Mouse (Mus musculus) kidney, adult 2 months (tissue): Measurements from ENCODE around the gene Prpf8. TPM values are rescaled to one million over a fixed set of nuclear protein-coding genes. Genes with fewer than 3 reads are reported as not detected.

Source experiments
- DNase-seq: peaks from one replicate; pipeline ENCODE4 v3.0.0; 2021
- H3K27ac ChIP-seq: fragments of 200-500 bp; 2 replicates; pipeline ENCODE4 v1.5.1; 2012; ENCODE audit warnings: low read depth, low read length, control low read depth, inconsistent platforms; ENCODE audit not compliant: insufficient read depth
- H3K27me3 ChIP-seq: fragments of 200-500 bp; replicated peaks from 2 replicates; pipeline ENCODE4 v1.6.1; 2012; ENCODE audit warnings: mild to moderate bottlenecking, moderate library complexity, low read length, inconsistent platforms; ENCODE audit not compliant: control insufficient read depth, insufficient read depth
- H3K36me3 ChIP-seq: fragments of 200-500 bp; 2 replicates; pipeline ENCODE4 v1.6.1; 2012; ENCODE audit warnings: mild to moderate bottlenecking, moderate library complexity, low read length, inconsistent platforms; ENCODE audit not compliant: control insufficient read depth, insufficient read depth
- H3K4me1 ChIP-seq: fragments of 200-500 bp; 2 replicates; pipeline ENCODE4 v1.6.1; 2011; ENCODE audit warnings: low read length; ENCODE audit not compliant: control insufficient read depth, insufficient read depth
- H3K4me3 ChIP-seq: fragments of 200-500 bp; 2 replicates; pipeline ENCODE4 v1.5.1; 2011; ENCODE audit warnings: mild to moderate bottlenecking, low read depth, low read length, control low read depth; ENCODE audit not compliant: insufficient read depth
- CTCF ChIP-seq: fragments of 200-500 bp; conservative IDR thresholded peaks from 2 replicates; pipeline ENCODE4 v1.5.1; 2011; ENCODE audit warnings: low read depth, mild to moderate bottlenecking, control low read depth, low read length, moderate library complexity, mixed read lengths; ENCODE audit not compliant: insufficient read depth, insufficient read length
- POLR2A ChIP-seq: fragments of 200-500 bp; IDR thresholded peaks from one replicate; pipeline ENCODE4 v1.6.1; 2011; ENCODE audit warnings: low read depth, low read length, control low read depth
- WGBS: fragments of 180-500 bp; shearing (Covaris S2); methylation state at CpG from one replicate; pipeline ENCODE4 v1.1.7; 2018; 5-methylcytosine and 5-hydroxymethylcytosine counted together
- polyA plus RNA-seq: library from polyadenylated mRNA; depleted of rRNA; stranded (reverse); fragments of >200 nt; gene quantifications from 2 replicates; pipeline ENCODE4 v1.2.3, GENCODE M21; 2012

Prpf8 gene
- polyA plus RNA-seq, 1 experiment = 88.0 TPM

GRCm38 (mm10) chr11:75540710-75541581 is 54.3 kb downstream of the Prpf8 start:
- WGBS = 52% methylated on average over 19 of the region's 19 CpGs
- peak; percentile 39 for DNase-seq
- H3K27ac ChIP-seq = peak overlapping the region; percentile 33
- peaks cover 23% of the 10 kb centered on the region for H3K4me1 ChIP-seq
- H3K36me3 ChIP-seq = no peaks in the 10 kb centered on the region; the same call in 1 of the 2 replicates
- no peak overlapping the region for H3K4me3 ChIP-seq
- TF ChIP-seq POLR2A = no peak
- no peak for TF ChIP-seq CTCF
- H3K27me3 ChIP-seq = no peaks in the 10 kb centered on the region

DNA sequence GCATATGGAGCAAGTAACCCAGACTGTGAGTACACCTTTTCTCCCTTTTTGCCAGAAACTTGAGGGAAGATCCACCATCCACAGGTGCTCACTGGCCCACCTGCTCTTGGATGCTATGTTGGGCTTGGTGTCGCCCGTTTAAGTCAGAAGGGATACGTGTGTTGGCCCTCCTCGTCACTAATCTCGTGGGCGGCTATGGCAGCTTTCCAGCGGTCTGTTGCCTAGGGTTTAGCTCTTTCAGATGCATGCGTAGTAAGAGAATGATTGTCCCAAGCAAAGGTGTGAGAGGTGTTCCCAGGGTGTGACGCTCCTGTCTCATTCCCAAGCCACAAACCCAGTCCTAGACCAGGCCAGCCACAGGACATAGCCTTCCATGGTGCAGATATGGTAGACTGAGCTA is 58.1 kb downstream of the Prpf8 start:
- TF ChIP-seq POLR2A = no peak
- no peak for TF ChIP-seq CTCF
- DNase-seq = no peak
- no peak overlapping the region for H3K4me3 ChIP-seq

GRCm38 (mm10) chr11:75546057-75546456 is 59.4 kb downstream of the Prpf8 start:
- H3K36me3 ChIP-seq = no peaks in the 10 kb centered on the region; the same call in 1 of the 2 replicates
- DNase-seq = no peak
- no peak overlapping the region for H3K27ac ChIP-seq
- H3K4me3 ChIP-seq = no peak overlapping the region
- H3K27me3 ChIP-seq = no peaks in the 10 kb centered on the region
- 86% methylated on average over 4 of the region's 4 CpGs for WGBS
- H3K4me1 ChIP-seq = peaks cover 21% of the 10 kb centered on the region
- no peak for TF ChIP-seq POLR2A
- no peak for TF ChIP-seq CTCF

More for the DNA sequence above, 58.1 kb downstream of the Prpf8 start:
- Histone ChIP-seq H3K4me1 (peaks cover 21% of the 10 kb centered on the region), H3K27ac (no peak overlapping the region), H3K36me3 (no peaks in the 10 kb centered on the region; the same call in 1 of the 2 replicates), H3K27me3 (no peaks in the 10 kb centered on the region)
- WGBS = 85% methylated on average over 9 of the region's 9 CpGs

DNA sequence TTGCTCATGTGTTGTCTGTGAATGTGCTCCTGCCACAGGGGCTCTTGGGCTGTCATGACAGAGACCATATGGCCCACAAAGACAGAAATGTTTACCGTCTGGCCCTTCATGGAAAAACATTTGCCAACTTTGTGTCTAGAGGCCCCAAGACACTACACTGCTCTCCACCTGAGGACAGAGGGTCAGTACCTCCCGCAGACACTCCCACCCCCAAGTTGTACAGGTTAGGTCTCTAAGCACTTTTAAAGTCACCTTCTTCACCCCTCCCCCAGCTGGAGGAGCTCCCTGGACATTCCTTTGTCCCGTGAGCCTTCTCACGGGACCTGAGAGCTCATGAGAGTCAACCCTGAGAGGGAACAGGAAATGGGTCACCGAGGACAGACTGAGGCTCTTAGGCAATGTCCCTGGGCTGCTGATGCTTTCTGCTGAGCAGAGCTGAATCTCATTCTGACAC is 63.1 kb downstream of the Prpf8 start:
- no peaks in the 10 kb centered on the region for H3K36me3 ChIP-seq
- DNase-seq = peak; percentile 72
- TF ChIP-seq CTCF = no peak

GRCm38 (mm10) chr11:75550200-75550946 is 63.8 kb downstream of the Prpf8 start:
- no peaks in the 10 kb centered on the region for H3K36me3 ChIP-seq
- peak overlapping the region; percentile 75 for H3K27ac ChIP-seq
- no peak overlapping the region for H3K4me3 ChIP-seq
- no peak for TF ChIP-seq CTCF
- no peak for TF ChIP-seq POLR2A
- H3K4me1 ChIP-seq = peaks cover 25% of the 10 kb centered on the region
- WGBS = 52% methylated on average over 12 of the region's 12 CpGs
- no peaks in the 10 kb centered on the region for H3K27me3 ChIP-seq
- no peak for DNase-seq

More for the DNA sequence above, 63.1 kb downstream of the Prpf8 start:
- Histone ChIP-seq H3K4me3 (no peak overlapping the region), H3K27me3 (no peaks in the 10 kb centered on the region), H3K4me1 (peaks cover 25% of the 10 kb centered on the region), H3K27ac (peak overlapping the region; percentile 75)
- 26% methylated on average over 5 of the region's 5 CpGs for WGBS

DNA sequence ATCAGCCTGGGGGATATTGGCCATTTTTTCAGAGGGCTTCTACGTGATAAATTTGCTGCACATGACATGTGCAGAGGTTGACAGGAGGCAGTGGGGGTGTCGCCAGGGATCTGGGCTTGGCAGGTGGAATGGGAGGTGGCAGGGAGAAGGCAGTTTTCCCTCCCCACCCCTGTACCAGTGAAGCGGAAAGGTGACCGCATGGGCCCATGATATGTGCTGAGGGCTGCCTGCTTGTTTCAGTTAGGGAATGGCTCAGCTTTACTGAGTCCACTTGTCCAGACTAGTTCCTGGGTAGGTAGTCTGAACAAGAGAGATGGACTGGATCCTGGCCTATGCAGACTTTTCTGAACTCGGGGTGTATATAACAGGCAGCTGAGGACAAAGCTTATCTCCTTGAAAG is 64.7 kb downstream of the Prpf8 start:
- no peak overlapping the region for H3K4me3 ChIP-seq
- H3K27me3 ChIP-seq = no peaks in the 10 kb centered on the region
- no peak for TF ChIP-seq POLR2A
- no peak for TF ChIP-seq CTCF
- peaks cover 25% of the 10 kb centered on the region for H3K4me1 ChIP-seq
- no peaks in the 10 kb centered on the region for H3K36me3 ChIP-seq
- DNase-seq = peak; percentile 77
- peak overlapping the region; percentile 75 for H3K27ac ChIP-seq
- WGBS = 42% methylated on average over 5 of the region's 5 CpGs
